Mouse (Mus musculus): ENCODE measurements at regions not wholly inside any gene's neighbourhood (a gene's known extent, or its start where the extent isn't known, plus 50 kb on each side); places are given as distances from the start of the nearest gene placed in this dataset.
"Not testable (repeated sequence)": the region's sequence is repeated elsewhere in the genome, so short reads cannot be mapped to it uniquely, and the experiment has no call there.

DNA sequence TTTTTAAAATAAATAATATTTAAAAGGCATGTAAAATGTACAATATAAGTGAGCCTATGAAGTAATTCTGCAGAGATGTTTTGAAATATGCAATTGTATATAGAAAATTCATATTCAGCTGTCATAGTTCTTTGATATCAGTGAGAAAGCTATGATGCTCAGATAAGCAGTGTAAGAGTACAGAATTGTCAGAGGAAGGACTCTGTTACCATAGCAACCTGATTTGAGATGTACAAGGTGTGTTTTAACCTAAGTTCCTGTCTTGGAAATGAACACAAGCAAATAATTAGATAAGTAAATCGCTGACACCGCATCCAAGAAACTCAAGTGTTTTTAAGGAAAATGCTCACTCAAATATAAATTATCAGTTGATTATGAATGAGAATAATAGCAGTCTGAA, 271.8 kb downstream of the Gabrg2 start:
- no peak for DNase-seq

DNA sequence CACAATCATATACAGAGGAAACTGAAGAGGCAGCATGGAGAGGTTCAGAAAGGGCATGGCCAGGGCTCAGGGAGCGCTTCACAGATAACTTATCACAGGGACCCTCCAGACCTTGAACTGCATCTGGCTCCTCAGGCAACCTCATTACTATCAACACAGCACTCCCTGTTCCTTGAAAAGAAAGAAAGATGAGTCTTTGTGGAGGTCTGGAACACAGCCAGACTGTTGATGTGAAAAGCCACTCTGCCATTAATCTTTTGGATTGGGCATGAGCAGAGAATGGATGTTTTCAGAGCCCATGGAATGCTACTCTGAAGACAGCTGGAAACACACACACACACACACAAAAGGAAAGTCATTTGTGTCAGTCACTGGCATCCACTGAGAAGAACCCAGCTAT, 284.0 kb downstream of the Gabrg2 start:
- no peak for DNase-seq

DNA sequence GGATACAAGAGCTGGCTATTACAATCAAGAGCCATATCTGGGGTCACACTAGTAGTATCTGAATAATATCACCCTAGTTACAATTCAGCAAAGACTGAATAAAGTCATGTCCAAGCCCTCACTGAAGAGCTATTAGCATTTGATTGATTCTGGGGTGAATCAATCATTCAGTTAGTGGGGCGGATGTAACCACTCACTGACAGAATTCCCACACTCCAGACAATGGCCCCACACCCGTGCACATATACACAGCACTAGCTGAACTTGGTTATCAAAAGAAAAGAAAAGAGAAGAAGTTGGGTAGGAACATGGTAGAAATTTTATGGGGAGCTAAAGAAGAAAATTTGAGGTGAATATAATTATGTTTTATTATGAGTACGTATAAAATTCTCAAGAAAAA, 310.0 kb downstream of the Gabrg2 start:
- DNase-seq: no peak

DNA sequence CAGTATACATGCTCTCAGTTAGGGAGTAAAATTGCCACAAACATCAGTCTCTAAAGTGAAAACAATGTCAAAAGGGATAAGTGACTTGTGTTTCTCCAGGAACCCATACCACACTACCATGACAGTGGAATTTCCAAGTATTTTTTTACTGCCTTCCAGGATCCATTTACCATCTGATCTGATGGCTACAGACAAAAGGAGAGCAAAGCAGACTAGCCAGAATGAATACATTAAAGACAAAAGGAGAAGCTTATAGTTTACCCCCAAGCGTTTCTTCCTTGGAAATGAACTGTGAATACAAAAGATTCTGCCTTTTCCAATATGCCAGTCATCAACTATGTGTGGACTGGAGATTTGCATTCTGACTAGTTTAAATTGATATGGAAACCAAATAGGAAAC, 317.7 kb downstream of the Gabrg2 start:
- no peak for DNase-seq

GRCm38 (mm10) chr11:41652566-41652965, 348.1 kb downstream of the Gabrg2 start:
- DNase-seq: no peak

GRCm38 (mm10) chr11:41645502-41645891, 355.2 kb downstream of the Gabrg2 start:
- DNase-seq: no peak

DNA sequence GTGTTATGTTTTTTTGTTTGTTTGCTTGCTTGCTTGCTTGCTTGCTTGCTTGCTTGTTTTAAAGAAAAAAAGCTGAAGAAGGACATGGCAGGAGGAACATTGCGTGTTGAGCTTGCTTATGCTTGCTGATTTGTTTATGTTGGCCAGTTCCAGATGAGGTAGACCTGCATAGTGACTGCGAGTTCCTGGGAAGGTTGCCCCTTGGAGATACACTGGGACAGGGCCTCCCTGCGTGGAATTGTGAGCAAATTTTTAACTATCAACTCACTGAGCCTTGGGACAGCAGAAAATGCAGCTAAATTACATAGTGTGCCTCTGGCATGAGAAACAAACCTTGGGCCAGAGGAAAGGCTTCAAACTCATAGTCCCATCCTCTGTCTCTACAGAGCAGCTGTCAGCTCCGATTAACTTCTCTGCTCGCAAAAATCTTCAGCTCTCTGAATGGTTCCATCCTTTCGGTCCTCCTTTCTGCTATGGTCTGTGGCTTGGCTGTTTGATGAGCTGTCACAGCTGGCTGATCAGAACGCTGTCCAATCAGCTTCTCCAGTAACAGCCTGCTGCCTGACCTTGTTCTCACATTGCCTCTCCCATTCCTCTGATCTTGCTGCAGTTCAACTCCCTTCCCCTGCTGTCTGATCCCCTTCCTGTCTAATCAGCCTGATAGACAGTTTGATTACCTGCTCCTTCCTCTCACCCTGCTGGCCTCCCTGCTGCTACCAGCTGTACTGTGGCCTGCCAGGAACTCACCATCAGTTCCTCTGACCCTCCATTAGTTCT, 355.7 kb downstream of the Gabrg2 start:
- no peak for DNase-seq

DNA sequence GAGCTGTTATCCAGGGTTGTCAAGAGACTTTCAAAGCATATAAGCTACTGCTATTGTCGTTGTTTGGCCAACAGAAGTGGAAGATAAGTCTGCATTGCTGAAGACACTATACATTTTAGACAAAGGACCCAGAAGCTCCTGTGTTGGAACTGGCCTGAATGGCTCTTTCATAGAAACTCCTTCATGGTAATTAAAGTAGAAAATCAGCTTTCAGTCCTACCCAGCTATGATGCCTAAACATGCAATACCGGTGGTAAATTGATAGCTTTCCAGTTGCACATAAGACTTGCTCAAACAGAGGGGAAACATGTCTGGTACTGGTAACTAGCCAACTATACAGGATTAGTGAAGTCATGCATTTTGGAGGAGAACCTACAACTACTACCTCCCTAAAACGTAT, 356.6 kb downstream of the Gabrg2 start:
- no peak for DNase-seq

DNA sequence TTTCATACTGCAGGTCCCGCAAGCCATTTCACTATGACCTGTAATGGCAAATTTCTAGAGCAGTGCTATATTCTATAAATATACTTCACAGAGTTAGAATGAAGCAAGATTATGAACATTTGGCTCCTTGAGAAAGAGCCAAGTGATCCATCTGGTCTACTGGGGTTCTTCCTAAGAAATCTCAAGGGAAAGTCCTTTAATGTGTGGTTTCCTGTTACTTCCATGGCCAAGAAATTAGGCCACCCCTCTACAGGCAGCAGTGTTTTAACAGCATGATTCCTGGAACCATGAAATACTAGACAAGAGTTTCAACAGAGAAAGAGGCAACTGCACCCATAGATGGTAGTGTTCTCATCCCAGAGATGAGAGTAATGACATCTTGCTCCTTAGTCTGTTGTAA, 401.7 kb downstream of the Gabrg2 start:
- DNase-seq: peak; percentile 68

DNA sequence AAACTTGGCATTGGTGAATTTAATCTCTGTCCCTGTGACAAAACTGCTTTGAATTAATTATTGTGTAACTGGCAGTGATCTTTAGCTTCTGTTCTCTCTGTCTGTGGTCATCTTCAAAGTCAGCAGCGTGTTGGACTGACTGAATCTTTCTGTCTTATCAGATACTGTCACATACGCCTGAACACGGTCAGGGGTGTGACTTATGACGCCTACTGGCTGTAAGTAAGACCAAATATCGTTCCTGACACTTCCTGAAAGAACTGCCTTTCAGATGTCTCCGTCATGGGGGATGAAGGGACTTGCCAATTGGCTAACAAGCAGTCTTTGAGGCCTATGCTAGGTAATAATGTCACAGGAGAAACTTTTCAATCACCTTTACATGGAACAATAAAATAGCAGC, 402.2 kb downstream of the Gabrg2 start:
- DNase-seq: peak; percentile 46

- not testable (repeated sequence) for DNase-seq
These were observed 409.2 kb downstream of the Gabrg2 start for GRCm38 (mm10) chr11:41591426-41591825.
